Mouse (Mus musculus): Measurements from ENCODE around the gene Zfp658.
A peak's percentile ranks its signal among the peaks of the same experiment; 100 is the strongest.

Gene Zfp658

GRCm38 (mm10) chr7:43562006-43562633, at the start of gene Zfp658:
Gene Zfp658 (plus strand): TSS chr7:43562256.
- DNase-seq (ENCODE audit: low read depth, low spot score) = peak; percentile 89

GRCm38 (mm10) chr7:43512519-43512918, 49.5 kb upstream of the Zfp658 start:
- no peak for DNase-seq (ENCODE audit: low read depth, low spot score)

- no peak for DNase-seq (ENCODE audit: low read depth, low spot score)
Measured at GRCm38 (mm10) chr7:43515076-43515475, 47.0 kb upstream of the Zfp658 start.

GRCm38 (mm10) chr7:43518341-43518740, 43.7 kb upstream of the Zfp658 start:
- DNase-seq (ENCODE audit: low read depth, low spot score) = no peak

- no peak for DNase-seq (ENCODE audit: low read depth, low spot score)
Measured at GRCm38 (mm10) chr7:43522776-43523175, 39.3 kb upstream of the Zfp658 start.

- DNase-seq (ENCODE audit: low read depth, low spot score) = peak; percentile 16
Measured at GRCm38 (mm10) chr7:43525313-43525712, 36.7 kb upstream of the Zfp658 start.

- DNase-seq (ENCODE audit: low read depth, low spot score) = peak; percentile 70
Measured at GRCm38 (mm10) chr7:43530216-43530785, 31.8 kb upstream of the Zfp658 start.

- no peak for DNase-seq (ENCODE audit: low read depth, low spot score)
Measured at GRCm38 (mm10) chr7:43532936-43533505, 29.0 kb upstream of the Zfp658 start.

- no peak for DNase-seq (ENCODE audit: low read depth, low spot score)
Measured at GRCm38 (mm10) chr7:43538524-43538923, 23.5 kb upstream of the Zfp658 start.

- DNase-seq (ENCODE audit: low read depth, low spot score) = no peak
Measured at GRCm38 (mm10) chr7:43544225-43544977, 17.7 kb upstream of the Zfp658 start, which contains the start of gene Cd33. Gene Cd33 (minus strand): TSS chr7:43544428.

- DNase-seq (ENCODE audit: low read depth, low spot score) = peak; percentile 80
Measured at GRCm38 (mm10) chr7:43545656-43546545, 16.2 kb upstream of the Zfp658 start.

- no peak for DNase-seq (ENCODE audit: low read depth, low spot score)
Measured at GRCm38 (mm10) chr7:43547666-43548065, 14.4 kb upstream of the Zfp658 start.

- DNase-seq (ENCODE audit: low read depth, low spot score) = no peak
Measured at GRCm38 (mm10) chr7:43548206-43548605, 13.8 kb upstream of the Zfp658 start.

- no peak for DNase-seq (ENCODE audit: low read depth, low spot score)
Measured at GRCm38 (mm10) chr7:43553153-43553552, 8.9 kb upstream of the Zfp658 start.

- peak; percentile 97 for DNase-seq (ENCODE audit: low read depth, low spot score)
Measured at GRCm38 (mm10) chr7:43554550-43554949, 7.5 kb upstream of the Zfp658 start.

- DNase-seq (ENCODE audit: low read depth, low spot score) = peak; percentile 50
Measured at GRCm38 (mm10) chr7:43555351-43555750, 6.7 kb upstream of the Zfp658 start.

- peak; percentile 78 for DNase-seq (ENCODE audit: low read depth, low spot score)
Measured at GRCm38 (mm10) chr7:43556901-43557300, 5.2 kb upstream of the Zfp658 start.

- peak; percentile 50 for DNase-seq (ENCODE audit: low read depth, low spot score)
Measured at GRCm38 (mm10) chr7:43562651-43563070, 605 bp downstream of the Zfp658 start.

GRCm38 (mm10) chr7:43563300-43563699, 1.2 kb downstream of the Zfp658 start:
- no peak for DNase-seq (ENCODE audit: low read depth, low spot score)

- DNase-seq (ENCODE audit: low read depth, low spot score) = peak; percentile 70
Measured at GRCm38 (mm10) chr7:43571216-43571615, 9.2 kb downstream of the Zfp658 start.

GRCm38 (mm10) chr7:43579440-43580171, 17.6 kb downstream of the Zfp658 start, which contains the start of gene Zfp719:
Gene Zfp719 (plus strand): TSS chr7:43579610.
- peak; percentile 98 for DNase-seq (ENCODE audit: low read depth, low spot score)
